Mouse (Mus musculus) megakaryocyte, embryonic 14.5 days (primary cell): ENCODE data around the gene Proser3.

Experiments
- FLI1 ChIP-seq: IDR thresholded peaks from 2 replicates; pipeline ENCODE4 v1.6.1; 2012; ENCODE audit warnings: low read length, inconsistent platforms, mixed read lengths
- GATA1 ChIP-seq: IDR thresholded peaks from 3 replicates; pipeline ENCODE4 v1.6.1; 2012; ENCODE audit warnings: mixed read lengths, low read length, inconsistent platforms, borderline replicate concordance

DNA sequence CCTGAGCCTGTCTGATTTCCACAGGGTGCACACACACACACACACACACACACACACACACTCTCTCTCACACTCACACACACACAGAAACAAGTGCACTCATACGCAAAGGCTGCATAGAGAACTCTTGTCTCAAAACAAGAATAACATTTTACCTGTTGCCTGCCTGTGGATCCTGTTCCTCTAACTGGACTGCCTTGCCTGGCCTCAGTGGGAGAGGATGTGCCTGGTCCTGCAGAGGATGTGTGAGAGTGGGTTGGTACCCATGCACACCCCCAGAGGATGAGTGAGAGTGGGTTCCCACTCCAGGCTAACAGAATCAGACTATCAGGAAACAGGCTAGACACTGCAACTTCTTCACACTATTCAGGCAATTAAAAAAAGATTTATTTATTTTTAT lies 1.5 kb downstream of the Proser3 start:
- TF ChIP-seq GATA1: no peak
- TF ChIP-seq FLI1: no peak
